ENCODE assay signal across 13 mouse cellular contexts in genomic region chr6:31544318-31544717, GRCm38 (mm10). TPM values are rescaled to one million over a fixed set of nuclear protein-coding genes. Genes with fewer than 3 reads are reported as not detected.
A peak's percentile ranks its signal among the peaks of the same experiment; 100 is the strongest.
DNase-seq lines count a peak whose midpoint lies in the region; ATAC-seq and TF ChIP-seq lines count a peak whose summit lies in the region.
"Had no signal": no experiment of that assay in that cellular context is flagged by ENCODE, and none has a peak within 500 bp of the region (broad histone marks: within the 10 kb centered on the region; RNA-seq: fewer than 3 reads in every experiment).

No protein-coding gene starts in this region.

- no peak overlapping the region for H3K9ac ChIP-seq in midbrain, embryonic 11.5 days (ENCODE audit: low read length)
- H3K9ac ChIP-seq in heart, embryonic 16.5 days (ENCODE audit: low read length), result peak overlapping the region; percentile 34
- H3K9ac ChIP-seq: embryonic facial prominence, embryonic 12.5 days had no signal

- H3K4me2 ChIP-seq in midbrain, embryonic 11.5 days, result no peak overlapping the region
- H3K4me2 ChIP-seq in heart, embryonic 16.5 days (ENCODE audit: low read depth, low read length), result peak overlapping the region; percentile 31; the same call in 1 of the 2 replicates
- H3K4me2 ChIP-seq: embryonic facial prominence, embryonic 12.5 days had no signal

- peak overlapping the region; percentile 25; the same call in 1 of the 2 replicates for H3K27ac ChIP-seq in midbrain, embryonic 10.5 days (replicated peaks)
- no peak overlapping the region for H3K27ac ChIP-seq in midbrain, embryonic 11.5 days (ENCODE audit: low read depth, low read length)
- H3K27ac ChIP-seq in heart, embryonic 16.5 days (ENCODE audit: low read length), result peak overlapping the region; percentile 63
- H3K27ac ChIP-seq in thymus, adult 2 months (ENCODE audit: control insufficient read depth, insufficient read depth, low read length), result no peak overlapping the region
- no peak overlapping the region for H3K27ac ChIP-seq in embryonic facial prominence, embryonic 10.5 days (replicated peaks)
- H3K27ac ChIP-seq: embryonic facial prominence, embryonic 12.5 days had no signal

- H3K36me3 ChIP-seq in midbrain, embryonic 10.5 days, result peaks cover 29% of the 10 kb centered on the region
- no peaks in the 10 kb centered on the region for H3K36me3 ChIP-seq in midbrain, embryonic 11.5 days (ENCODE audit: control insufficient read depth, insufficient read depth, low read length)
- H3K36me3 ChIP-seq in heart, embryonic 16.5 days (ENCODE audit: control insufficient read depth, insufficient read depth), result no peaks in the 10 kb centered on the region
- no peaks in the 10 kb centered on the region for H3K36me3 ChIP-seq in thymus, adult 2 months (ENCODE audit: control insufficient read depth, insufficient read depth, low read length)
- H3K36me3 ChIP-seq in embryonic facial prominence, embryonic 10.5 days (replicated peaks), result 0 out of 2 replicates have a peak, but pooled peaks cover 6% of the 10 kb centered on the region
- H3K36me3 ChIP-seq: embryonic facial prominence, embryonic 12.5 days had no signal

- ATAC-seq in midbrain, embryonic 11.5 days (ENCODE audit: low FRiP score), result no peak
- peak; percentile 49 for ATAC-seq in heart, embryonic 16.5 days (replicated peaks; ENCODE audit: extremely low read depth, insufficient read depth, low FRiP score)

- WGBS in midbrain, embryonic 10.5 days, result 88% methylated on average over 4 of the region's 4 CpGs
- 81% methylated on average over 4 of the region's 4 CpGs for WGBS in midbrain, embryonic 11.5 days
- WGBS in heart, embryonic 16.5 days, result 38% methylated on average over 4 of the region's 4 CpGs
- WGBS in thymus, adult 2 months, result 88% methylated on average over 4 of the region's 4 CpGs
- 72% methylated on average over 4 of the region's 4 CpGs for WGBS in embryonic facial prominence, embryonic 10.5 days

- H3K27me3 ChIP-seq in midbrain, embryonic 10.5 days (ENCODE audit: low read depth, poor library complexity, severe bottlenecking), result no peaks in the 10 kb centered on the region
- H3K27me3 ChIP-seq in midbrain, embryonic 11.5 days (ENCODE audit: control insufficient read depth, insufficient read depth, low read length), result no peaks in the 10 kb centered on the region
- H3K27me3 ChIP-seq in heart, embryonic 16.5 days (ENCODE audit: control insufficient read depth, insufficient read depth, low read length), result no peaks in the 10 kb centered on the region
- H3K27me3 ChIP-seq in thymus, adult 2 months (ENCODE audit: control insufficient read depth, insufficient read depth, low read length), result no peaks in the 10 kb centered on the region
- H3K27me3 ChIP-seq in embryonic facial prominence, embryonic 10.5 days (replicated peaks; ENCODE audit: low read depth, poor library complexity, severe bottlenecking), result no peaks in the 10 kb centered on the region
- H3K27me3 ChIP-seq: embryonic facial prominence, embryonic 12.5 days had no signal

- H3K4me3 ChIP-seq in midbrain, embryonic 10.5 days, result no peak overlapping the region
- no peak overlapping the region for H3K4me3 ChIP-seq in midbrain, embryonic 11.5 days (ENCODE audit: low read depth, low read length)
- no peak overlapping the region for H3K4me3 ChIP-seq in heart, embryonic 16.5 days (ENCODE audit: low read length)
- H3K4me3 ChIP-seq in thymus, adult 2 months (ENCODE audit: control insufficient read depth, insufficient read depth, low read length), result no peak overlapping the region
- H3K4me3 ChIP-seq in embryonic facial prominence, embryonic 10.5 days, result no peak overlapping the region
- H3K4me3 ChIP-seq: embryonic facial prominence, embryonic 12.5 days had no signal

- no peak for DNase-seq in midbrain, embryonic 10.5 days (ENCODE audit: low spot score)
- no peak for DNase-seq in midbrain, embryonic 11.5 days (ENCODE audit: low spot score, missing footprints)
- peak; percentile 54 for DNase-seq in kidney, postnatal 10 days
- DNase-seq in thymus, adult 2 months, result no peak
- no peak for DNase-seq in embryonic facial prominence, embryonic 10.5 days (ENCODE audit: low spot score)
- DNase-seq in spleen, adult 18-20 months, result no peak
- DNase-seq: gastrocnemius, postnatal 14 days; layer of hippocampus, postnatal 36 days; retina, postnatal 1 day; thymus, postnatal 36 days had no signal

- no peaks in the 10 kb centered on the region for H3K9me3 ChIP-seq in midbrain, embryonic 10.5 days (replicated peaks)
- H3K9me3 ChIP-seq in midbrain, embryonic 11.5 days (ENCODE audit: control insufficient read depth, low read length), result no peaks in the 10 kb centered on the region
- H3K9me3 ChIP-seq in heart, embryonic 16.5 days (replicated peaks; ENCODE audit: control insufficient read depth, low read length), result no peaks in the 10 kb centered on the region
- no peaks in the 10 kb centered on the region for H3K9me3 ChIP-seq in embryonic facial prominence, embryonic 10.5 days
- H3K9me3 ChIP-seq: embryonic facial prominence, embryonic 12.5 days; G1E had no signal

- no peak for TF ChIP-seq POLR2A in thymus, adult 2 months (IDR thresholded peaks at IDR 0.05; ENCODE audit: control insufficient read depth, extremely low read depth, insufficient read depth, low read length, poor library complexity)

- H3K4me1 ChIP-seq in midbrain, embryonic 10.5 days, result peaks cover 17% of the 10 kb centered on the region
- H3K4me1 ChIP-seq in midbrain, embryonic 11.5 days (ENCODE audit: control insufficient read depth, insufficient read depth, low read length), result no peaks in the 10 kb centered on the region; the same call in 1 of the 2 replicates
- H3K4me1 ChIP-seq in heart, embryonic 16.5 days (ENCODE audit: control insufficient read depth, insufficient read depth, low read length), result peaks cover 19% of the 10 kb centered on the region
- H3K4me1 ChIP-seq in thymus, adult 2 months (replicated peaks; ENCODE audit: control insufficient read depth, insufficient read depth, low read length), result no peaks in the 10 kb centered on the region
- H3K4me1 ChIP-seq in embryonic facial prominence, embryonic 10.5 days, result peaks cover 25% of the 10 kb centered on the region
- H3K4me1 ChIP-seq: embryonic facial prominence, embryonic 12.5 days had no signal

- no peak for TF ChIP-seq CTCF in thymus, adult 2 months (IDR thresholded peaks at IDR 0.05; ENCODE audit: borderline replicate concordance, control insufficient read depth, extremely low read depth, insufficient read depth, low read length, poor library complexity)

RNA-seq across cellular contexts. Expression of gene Podxl, which starts 19.5 kb away (rescaled TPM):
- polyA plus RNA-seq in midbrain, embryonic 10.5 days (2016; fragmentation: Nextera tagmentation; extraction: Ambion mirVana), result 19.7 and 22.4 TPM in 2 replicates
- 10.8 and 13.2 TPM in 2 replicates for polyA plus RNA-seq in midbrain, embryonic 11.5 days (2014; fragmentation: Nextera tagmentation; extraction: Ambion mirVana)
- 16.9 and 21.4 TPM in 2 replicates for polyA plus RNA-seq in heart, embryonic 16.5 days (2015; fragmentation: Nextera tagmentation; extraction: Ambion mirVana)
- polyA plus RNA-seq in thymus, adult 2 months (2012; rRNA removed), result 6.3 and 6.6 TPM in 2 replicates
- 16.6 and 18.0 TPM in 2 replicates for polyA plus RNA-seq in embryonic facial prominence, embryonic 10.5 days (2016; fragmentation: Nextera tagmentation; extraction: Ambion mirVana)

Comparison
In these comparisons a context has a peak if more than half of its experiments do, and no peak if none do; other contexts are left out.
1. H3K27ac ChIP-seq: peak in midbrain, embryonic 10.5 days (single experiment) and heart, embryonic 16.5 days (single experiment); none in midbrain, embryonic 11.5 days (single experiment), thymus, adult 2 months (single experiment) and embryonic facial prominence, embryonic 10.5 days (single experiment).